Mouse (Mus musculus) MN1 (cell line): ENCODE data around the gene Emid1.

ENCODE experiments used
- DNase-seq: peaks from one replicate; pipeline ENCODE4 v3.0.0-alpha.2; 2016; ENCODE audit warnings: low spot score

Gene Emid1

GRCm38 (mm10) chr11:5151680-5152337, at the start of gene Emid1:
TSS of gene Emid1 (minus strand) at chr11:5152257.
- DNase-seq = peak; percentile 57

- no peak for DNase-seq
These were observed 47.8 kb upstream of the Emid1 start for GRCm38 (mm10) chr11:5199879-5200278.

- DNase-seq = no peak
These were observed 45.0 kb upstream of the Emid1 start for GRCm38 (mm10) chr11:5197068-5197467.

DNA sequence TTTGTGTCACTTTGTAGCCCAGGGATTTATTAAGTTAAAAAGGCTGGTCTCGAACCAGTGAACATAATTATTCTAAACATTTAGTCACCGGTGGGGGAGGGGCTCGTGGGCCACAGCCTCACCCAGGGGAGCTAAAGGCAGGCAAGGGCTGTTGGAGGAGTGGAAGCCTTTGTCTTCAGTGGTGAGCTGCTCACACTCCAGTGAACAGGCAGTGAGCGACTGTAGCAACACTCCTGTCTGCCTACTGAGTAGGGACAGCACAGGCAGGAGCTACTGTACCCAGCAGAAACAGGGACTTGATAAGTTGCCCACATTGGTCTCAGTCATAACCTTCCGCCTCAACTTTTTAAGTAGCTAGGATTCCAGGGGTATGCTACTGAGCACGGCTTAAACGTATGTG, 44.5 kb upstream of the Emid1 start:
- DNase-seq = no peak

DNA sequence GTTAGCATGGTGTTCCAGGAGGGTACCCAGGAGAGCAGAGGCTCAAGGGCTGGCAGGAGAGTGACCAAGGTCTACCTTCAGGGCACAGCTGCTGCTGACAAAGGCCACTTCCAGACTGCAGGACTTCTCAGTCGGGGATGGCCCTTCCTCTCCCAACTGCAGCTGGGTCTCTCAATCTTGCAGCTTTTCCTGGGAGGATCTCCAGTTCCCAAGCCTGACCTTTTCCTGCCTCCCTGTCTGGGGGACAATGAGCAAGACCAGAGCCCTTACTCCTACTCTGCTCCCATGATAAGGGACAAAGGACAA, 41.5 kb upstream of the Emid1 start:
- no peak for DNase-seq

GRCm38 (mm10) chr11:5192840-5193575, 41.0 kb upstream of the Emid1 start:
- peak; percentile 68 for DNase-seq

DNA sequence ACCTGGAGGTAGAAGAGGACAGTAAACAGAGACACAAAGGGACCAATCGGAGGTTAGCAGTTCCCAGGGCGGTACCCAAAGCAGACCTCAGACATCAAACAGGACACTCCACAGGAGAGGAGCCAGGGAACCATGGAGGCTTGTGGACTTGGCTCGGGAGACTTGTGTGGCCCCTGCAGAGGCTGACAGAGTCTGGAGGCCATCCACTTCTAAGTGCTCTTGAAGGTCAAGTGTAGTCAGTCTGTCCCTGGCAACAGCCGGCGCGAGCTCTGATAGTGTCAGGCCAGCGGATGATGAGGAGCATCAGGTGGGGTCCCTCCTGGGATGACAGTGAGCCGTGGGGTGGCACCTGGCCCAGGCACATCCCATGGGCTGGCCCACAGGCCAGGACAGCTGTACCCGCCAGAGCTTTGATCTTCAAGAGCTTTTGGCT, 40.0 kb upstream of the Emid1 start:
- peak; percentile 69 for DNase-seq

DNA sequence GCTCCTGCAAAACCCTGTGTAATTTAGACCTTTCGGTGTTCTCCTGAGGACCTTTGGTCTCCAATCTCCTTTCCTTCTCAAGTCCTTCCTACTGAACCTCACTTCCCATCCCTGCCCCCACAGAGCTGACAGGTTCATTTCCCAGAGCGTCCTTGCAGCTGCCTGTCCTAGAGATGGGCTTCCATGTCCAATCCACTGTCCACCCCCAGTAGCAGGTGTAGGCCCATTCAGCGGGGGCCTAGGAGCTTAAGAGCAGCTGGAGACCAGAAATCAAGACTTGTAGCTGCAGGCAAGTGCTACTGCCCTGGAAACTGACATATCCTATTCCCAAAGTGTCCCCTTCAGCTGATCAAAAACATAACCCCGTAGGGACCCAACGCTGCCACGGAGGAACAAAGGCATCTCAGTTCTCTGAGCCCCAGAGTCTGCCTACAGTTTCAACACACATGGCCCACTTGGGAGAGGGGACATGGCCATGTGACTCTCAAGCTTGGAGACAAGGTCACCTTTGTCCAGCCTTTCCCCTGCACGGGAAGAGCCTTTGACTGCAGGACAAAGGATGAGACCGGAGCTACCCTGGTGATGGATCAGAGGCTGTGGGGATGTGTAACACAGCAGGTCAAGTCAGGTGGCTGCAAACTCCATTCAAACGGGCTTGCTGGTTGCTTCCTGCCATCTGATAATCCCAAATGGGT, 37.3 kb upstream of the Emid1 start:
- DNase-seq = no peak

GRCm38 (mm10) chr11:5188170-5188569, 36.1 kb upstream of the Emid1 start:
- DNase-seq = no peak

DNA sequence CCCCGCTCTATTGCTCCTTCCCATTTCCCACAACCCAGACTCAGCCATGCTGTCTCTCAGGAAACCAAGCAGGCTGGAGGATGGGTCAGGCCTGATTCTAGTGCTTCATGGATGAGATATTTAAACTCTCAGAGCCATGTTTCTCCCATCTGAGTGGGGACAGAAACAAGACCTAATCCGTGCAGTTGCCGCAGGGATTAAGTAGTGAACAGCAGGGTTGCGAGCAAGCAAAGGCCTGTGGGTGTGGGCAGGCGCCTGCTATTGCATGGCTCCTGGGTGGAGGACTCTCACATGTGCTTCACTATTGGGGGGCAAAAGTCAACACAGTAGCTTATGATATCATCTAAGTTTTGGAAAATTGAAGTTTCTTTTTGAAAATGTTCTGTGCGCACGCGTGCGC, 32.8 kb upstream of the Emid1 start:
- no peak for DNase-seq

GRCm38 (mm10) chr11:5184250-5184649, 32.2 kb upstream of the Emid1 start:
- DNase-seq = no peak

GRCm38 (mm10) chr11:5182870-5183269, 30.8 kb upstream of the Emid1 start:
- DNase-seq = no peak

DNA sequence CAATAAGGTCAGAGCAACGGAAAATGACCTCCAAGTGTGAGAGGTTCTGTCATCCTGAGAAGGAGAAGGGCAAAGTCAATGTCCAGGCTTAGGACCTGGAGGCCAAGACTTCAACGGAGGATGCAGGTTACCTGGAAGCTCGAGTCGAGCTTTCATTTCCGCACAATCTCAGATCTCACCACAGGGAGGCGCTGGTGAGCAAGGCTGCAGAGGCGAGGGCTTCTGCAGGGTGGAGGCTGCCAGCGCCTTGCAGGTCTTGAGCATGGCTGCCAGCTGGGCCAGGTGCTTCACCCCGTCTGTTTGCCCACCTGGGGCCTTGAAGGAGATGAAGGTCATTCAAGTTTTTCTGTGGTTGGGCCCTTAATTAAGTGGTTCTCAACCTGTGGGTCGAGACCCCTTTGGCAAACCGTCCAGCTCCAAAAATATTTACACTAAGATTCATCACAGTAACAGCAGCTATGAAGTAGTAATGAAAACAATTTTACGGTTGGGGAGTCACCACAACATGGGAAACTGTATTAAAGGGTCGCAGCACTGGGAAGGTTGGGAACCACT, 29.9 kb upstream of the Emid1 start:
- DNase-seq = peak; percentile 81

DNA sequence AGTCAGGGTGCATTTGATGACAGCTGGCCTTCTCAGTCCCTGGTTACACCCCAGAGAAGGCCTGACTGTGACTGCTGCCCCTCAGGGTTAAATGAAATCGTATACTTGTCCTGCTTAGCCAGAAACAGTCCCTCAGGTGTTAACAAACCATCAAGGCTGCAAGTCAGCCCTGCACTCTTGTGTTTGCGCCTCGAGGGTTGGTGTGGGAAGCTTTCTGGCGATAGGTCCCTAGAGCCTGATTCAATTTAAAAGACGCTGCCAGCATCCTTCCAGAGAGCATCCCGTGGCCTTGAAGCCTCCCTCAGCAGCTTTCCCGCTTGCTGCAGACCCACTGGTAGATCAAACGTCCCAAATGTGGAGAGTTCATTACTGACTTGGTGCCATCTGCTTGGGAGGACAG, 27.3 kb upstream of the Emid1 start:
- DNase-seq = no peak

GRCm38 (mm10) chr11:5177171-5177570, 25.1 kb upstream of the Emid1 start:
- DNase-seq = no peak

GRCm38 (mm10) chr11:5176685-5177084, 24.6 kb upstream of the Emid1 start:
- DNase-seq = no peak

- no peak for DNase-seq
These were observed 23.8 kb upstream of the Emid1 start for GRCm38 (mm10) chr11:5175866-5176265.

GRCm38 (mm10) chr11:5175141-5175540, 23.1 kb upstream of the Emid1 start:
- DNase-seq = no peak

DNA sequence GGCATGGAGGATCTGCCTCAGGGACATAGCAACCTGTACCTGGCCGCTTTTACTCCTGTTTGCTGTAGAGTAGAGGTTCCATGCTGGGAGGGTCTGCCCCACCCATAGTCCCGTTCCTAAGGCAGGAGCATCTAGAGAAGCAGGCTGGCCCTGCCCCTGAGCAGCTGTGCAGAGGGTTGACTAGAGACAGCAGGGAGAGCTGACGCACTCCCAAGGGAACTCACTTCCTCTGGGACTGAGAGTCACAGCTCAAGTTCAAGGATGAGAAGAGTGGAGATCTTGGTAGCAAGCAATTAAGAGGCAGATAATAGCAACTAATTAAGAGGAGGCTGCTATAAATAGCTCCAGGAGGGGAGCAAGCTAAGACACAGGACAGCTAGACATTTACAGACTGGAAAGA, 20.8 kb upstream of the Emid1 start:
- DNase-seq = peak; percentile 73

- DNase-seq = no peak
These were observed 15.3 kb upstream of the Emid1 start for GRCm38 (mm10) chr11:5167311-5167710.

DNA sequence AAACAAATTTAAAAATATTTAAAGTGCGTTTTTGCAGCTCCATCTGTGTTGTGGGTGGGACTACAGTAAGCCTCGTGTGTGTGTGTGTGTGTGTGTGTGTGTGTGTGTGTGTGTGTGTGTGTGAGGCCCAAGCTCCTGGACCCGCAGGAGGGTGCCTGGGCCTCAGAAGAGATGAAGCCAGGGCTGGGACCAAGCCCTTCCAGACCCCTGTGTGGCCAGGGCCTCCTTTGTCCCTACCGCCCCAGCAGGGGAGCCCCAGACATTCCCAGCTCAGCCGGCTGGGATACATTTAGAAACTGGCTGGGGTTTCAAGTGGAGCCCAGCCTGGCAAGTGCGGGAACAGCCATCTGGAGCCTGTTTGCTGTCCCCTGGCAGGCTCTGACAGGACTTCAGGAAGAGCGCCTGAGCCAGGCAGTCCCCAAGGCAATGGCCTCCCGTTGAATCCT, 13.4 kb upstream of the Emid1 start:
- peak; percentile 84 for DNase-seq

- no peak for DNase-seq
These were observed 12.3 kb upstream of the Emid1 start for GRCm38 (mm10) chr11:5164310-5164709.

DNA sequence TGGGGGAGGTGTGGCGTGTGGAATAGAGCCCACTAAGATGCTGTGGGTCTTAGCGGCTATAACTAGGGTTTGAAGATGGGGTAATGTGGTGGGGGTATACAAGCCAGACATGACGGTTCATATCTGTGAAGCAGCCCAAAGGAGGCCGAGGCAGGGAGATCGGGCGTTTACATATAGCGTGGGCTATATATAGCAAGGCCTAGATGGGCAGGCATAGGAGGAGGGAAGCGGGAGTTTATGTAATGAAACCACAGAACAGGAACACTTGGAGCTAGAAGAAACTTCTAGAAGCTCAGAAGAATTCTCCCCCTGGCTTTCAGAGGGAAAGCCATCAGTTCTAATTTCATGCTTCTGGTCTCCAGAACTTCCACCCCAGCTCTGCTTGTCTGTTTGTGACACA, 11.4 kb upstream of the Emid1 start:
- no peak for DNase-seq
